Mouse (Mus musculus): ENCODE results near the gene Gm8947.

DNA sequence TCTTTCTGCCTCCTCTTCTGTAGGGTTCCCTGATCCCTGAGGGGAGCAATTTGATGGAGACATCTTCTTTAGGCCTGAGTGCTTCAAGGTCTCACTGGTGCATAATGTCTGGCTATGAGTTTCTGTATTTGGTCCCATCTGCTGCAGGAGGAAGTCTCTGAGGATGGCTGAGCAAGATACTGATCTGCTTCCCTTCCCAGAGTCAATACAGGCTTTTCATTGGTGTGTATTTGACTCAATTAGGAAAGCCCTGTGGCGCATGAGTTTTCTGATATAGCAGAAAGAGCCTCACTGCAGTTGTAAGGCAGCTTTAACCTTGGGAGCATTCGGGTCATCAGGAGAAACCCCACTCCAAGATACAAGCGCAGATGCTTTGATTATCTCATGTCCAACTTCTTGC is 36.0 kb upstream of the Gm8947 start:
- TF ChIP-seq CTCF (IDR thresholded peaks at IDR 0.05; ENCODE audit: insufficient read depth, low read depth, low read length), result no peak
- no peak for TF ChIP-seq POLR2A (IDR thresholded peaks at IDR 0.05; ENCODE audit: insufficient read depth, low read depth, low read length)

Measured in olfactory bulb, adult 2 months (tissue).